Mouse (Mus musculus) lung, postnatal 0 days (tissue): ENCODE data around the gene Helt. TPM values are rescaled to one million over a fixed set of nuclear protein-coding genes. Genes with fewer than 3 reads are reported as not detected.

Experiments
- ATAC-seq: fragments of 200-750 bp; cut with Nextera tagmentation; 2 replicates; pipeline ENCODE4 v1.8.0; 2017; ENCODE audit warnings: moderate library complexity
- DNase-seq: peaks from one replicate; pipeline ENCODE4 v3.0.0-alpha.2; 2016; ENCODE audit warnings: low spot score
- H3K27ac ChIP-seq: fragments of 300-500 bp; sonication (generic); 2 replicates; pipeline ENCODE4 v1.5.1; 2014; ENCODE audit warnings: antibody characterized with exemption, mild to moderate bottlenecking, low read length, mixed read lengths
- H3K27me3 ChIP-seq: fragments of 300-500 bp; sonication (generic); replicated peaks from 2 replicates; pipeline ENCODE4 v1.6.1; 2014; ENCODE audit warnings: low read length, mixed read lengths; ENCODE audit not compliant: insufficient read depth
- H3K36me3 ChIP-seq: fragments of 300-500 bp; sonication (generic); 2 replicates; pipeline ENCODE4 v1.6.1; 2014; ENCODE audit warnings: low read length, mixed read lengths; ENCODE audit not compliant: insufficient read depth
- H3K4me1 ChIP-seq: fragments of 300-500 bp; sonication (generic); 2 replicates; pipeline ENCODE4 v1.6.1; 2014; ENCODE audit warnings: antibody characterized with exemption, low read depth, low read length, mixed read lengths; ENCODE audit not compliant: insufficient read depth
- H3K4me2 ChIP-seq: fragments of 300-500 bp; sonication (generic); replicated peaks from 2 replicates; pipeline ENCODE4 v1.6.1; 2014; ENCODE audit warnings: low read depth, mild to moderate bottlenecking, low read length, moderate library complexity, mixed read lengths
- H3K4me3 ChIP-seq: fragments of 300-500 bp; sonication (generic); 2 replicates; pipeline ENCODE4 v1.5.1; 2014; ENCODE audit warnings: low read depth, low read length
- H3K9ac ChIP-seq: fragments of 300-500 bp; sonication (generic); replicated peaks from 2 replicates; pipeline ENCODE4 v1.6.1; 2014; ENCODE audit warnings: low read depth, mild to moderate bottlenecking
- H3K9me3 ChIP-seq: fragments of 300-500 bp; sonication (generic); 2 replicates; pipeline ENCODE4 v1.6.1; 2016; ENCODE audit warnings: low read length, mixed read lengths
- CTCF ChIP-seq: IDR thresholded peaks from 2 replicates; pipeline ENCODE4 v1.5.1; 2016; ENCODE audit warnings: antibody characterized with exemption, mild to moderate bottlenecking
- EP300 ChIP-seq: IDR thresholded peaks from 2 replicates; pipeline ENCODE4 v1.6.1; 2016; ENCODE audit warnings: antibody characterized with exemption, mild to moderate bottlenecking, control low read depth
- WGBS: fragments of 180-500 bp; shearing (Covaris S2); extraction: QIAGEN DNeasy Blood & Tissue Kit; methylation state at CpG from one replicate; pipeline ENCODE4 v1.1.7; 2014; 5-methylcytosine and 5-hydroxymethylcytosine counted together
- polyA plus RNA-seq: library from polyadenylated mRNA; unstranded; fragments of >200 nt; fragmentation: Nextera tagmentation; extraction: Ambion mirVana; gene quantifications from 2 replicates; pipeline ENCODE4 v1.2.1, GENCODE M21; 2015

The Helt gene
- polyA plus RNA-seq, 1 experiment from 2014 or later, result not detected

DNA sequence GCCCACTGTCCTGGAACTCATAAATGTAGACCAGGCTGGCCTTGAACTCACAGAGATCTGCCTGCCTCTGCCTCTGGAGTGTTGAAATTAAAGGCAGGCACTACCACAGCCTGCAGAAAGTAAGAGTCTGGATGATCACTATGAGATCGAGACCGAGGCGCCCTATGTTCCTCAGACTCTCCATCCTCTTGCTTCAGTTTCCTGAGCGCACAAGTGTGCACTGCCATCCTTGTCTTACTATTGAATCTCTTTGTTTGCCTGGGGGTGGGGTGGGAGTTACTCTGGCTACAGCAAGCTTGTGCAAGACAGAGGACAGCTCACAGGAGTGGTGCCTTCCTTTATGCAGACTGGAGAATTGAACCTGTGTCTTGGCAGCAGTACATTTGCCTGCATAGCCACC, 27.9 kb upstream of the Helt start:
- DNase-seq, result no peak
- H3K36me3 ChIP-seq, result no peaks in the 10 kb centered on the region
- 97% methylated on average over 4 of the region's 4 CpGs for WGBS
- no peaks in the 10 kb centered on the region for H3K27me3 ChIP-seq
- no peaks in the 10 kb centered on the region for H3K9me3 ChIP-seq
- H3K4me3 ChIP-seq, result no peak overlapping the region
- no peak overlapping the region for H3K4me2 ChIP-seq
- TF ChIP-seq EP300 (no peak), CTCF (no peak)
- H3K27ac ChIP-seq, result no peak overlapping the region
- H3K4me1 ChIP-seq, result no peaks in the 10 kb centered on the region
- ATAC-seq, result no peak
- H3K9ac ChIP-seq, result no peak overlapping the region

DNA sequence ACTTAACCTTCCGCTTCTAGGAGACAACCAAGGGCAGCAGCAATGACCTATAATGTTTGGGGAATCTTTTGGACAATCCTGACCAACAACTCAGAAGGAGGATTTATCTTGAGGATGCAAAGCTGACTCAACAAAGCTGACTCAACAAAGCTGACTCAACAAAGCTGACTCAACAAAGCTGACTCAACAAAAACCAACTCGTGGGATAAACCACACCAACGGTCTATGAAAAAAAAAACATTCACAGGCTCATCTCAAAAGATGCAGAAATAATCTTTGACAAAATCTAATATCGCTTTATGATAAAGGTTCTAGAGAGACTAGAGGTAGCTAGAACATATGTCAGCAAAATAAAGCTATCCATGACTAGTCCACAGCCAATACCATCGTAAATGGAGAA, 24.3 kb upstream of the Helt start:
- H3K27me3 ChIP-seq, result no peaks in the 10 kb centered on the region
- no peaks in the 10 kb centered on the region for H3K4me1 ChIP-seq
- no peaks in the 10 kb centered on the region for H3K9me3 ChIP-seq
- H3K27ac ChIP-seq, result no peak overlapping the region
- TF ChIP-seq CTCF (no peak), EP300 (no peak)
- no peak for ATAC-seq
- H3K4me2 ChIP-seq, result no peak overlapping the region
- H3K9ac ChIP-seq, result no peak overlapping the region
- no peaks in the 10 kb centered on the region for H3K36me3 ChIP-seq
- no peak overlapping the region for H3K4me3 ChIP-seq
- DNase-seq, result no peak
- 90% methylated on average over 5 of the region's 5 CpGs for WGBS

DNA sequence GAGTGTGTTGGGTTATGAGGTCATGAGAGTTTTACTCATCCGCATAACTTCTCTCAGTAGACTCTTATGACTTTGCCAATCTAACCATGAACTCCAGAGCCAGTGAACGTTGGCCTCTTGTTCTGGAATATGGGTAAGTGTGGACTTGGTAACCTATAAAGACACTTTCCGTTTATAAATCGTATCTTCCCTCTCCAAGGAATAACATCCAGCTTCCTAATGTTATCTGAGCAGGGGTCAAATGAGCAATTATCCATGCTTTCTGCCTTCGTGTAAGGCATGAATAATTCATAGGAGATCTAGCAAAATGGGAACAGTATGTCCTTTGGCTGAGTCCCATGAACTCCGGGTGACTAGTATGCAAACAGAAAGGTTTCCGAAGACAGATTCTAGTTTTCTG, 22.7 kb upstream of the Helt start:
- WGBS, result 78% methylated on average over 7 of the region's 7 CpGs
- no peak overlapping the region for H3K4me2 ChIP-seq
- no peaks in the 10 kb centered on the region for H3K36me3 ChIP-seq
- ATAC-seq (no peak), DNase-seq (no peak)
- no peaks in the 10 kb centered on the region for H3K9me3 ChIP-seq
- H3K27me3 ChIP-seq, result no peaks in the 10 kb centered on the region
- no peaks in the 10 kb centered on the region for H3K4me1 ChIP-seq
- no peak overlapping the region for H3K27ac ChIP-seq
- H3K4me3 ChIP-seq, result no peak overlapping the region
- no peak overlapping the region for H3K9ac ChIP-seq
- no peak for TF ChIP-seq EP300

DNA sequence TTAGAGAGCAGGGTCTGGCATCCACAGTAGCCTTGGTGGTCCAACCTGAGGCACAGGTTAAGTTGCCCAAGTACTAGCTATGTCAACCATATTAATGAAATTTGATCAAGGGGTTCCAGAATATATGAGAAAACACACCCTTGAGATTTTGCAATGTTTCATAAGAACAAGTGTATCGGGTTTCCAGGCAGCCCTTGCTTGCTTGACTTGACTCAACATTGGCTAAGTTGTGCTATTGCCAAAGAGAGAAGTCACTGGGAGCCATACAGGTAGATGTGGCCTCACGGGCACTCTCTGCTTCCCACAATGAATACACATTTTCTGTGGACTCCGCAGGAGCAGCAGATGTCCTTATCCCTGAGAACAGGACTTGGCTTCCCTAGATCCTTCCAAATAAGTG, 19.3 kb upstream of the Helt start:
- 69% methylated on average over 3 of the region's 3 CpGs for WGBS
- no peaks in the 10 kb centered on the region for H3K4me1 ChIP-seq

DNA sequence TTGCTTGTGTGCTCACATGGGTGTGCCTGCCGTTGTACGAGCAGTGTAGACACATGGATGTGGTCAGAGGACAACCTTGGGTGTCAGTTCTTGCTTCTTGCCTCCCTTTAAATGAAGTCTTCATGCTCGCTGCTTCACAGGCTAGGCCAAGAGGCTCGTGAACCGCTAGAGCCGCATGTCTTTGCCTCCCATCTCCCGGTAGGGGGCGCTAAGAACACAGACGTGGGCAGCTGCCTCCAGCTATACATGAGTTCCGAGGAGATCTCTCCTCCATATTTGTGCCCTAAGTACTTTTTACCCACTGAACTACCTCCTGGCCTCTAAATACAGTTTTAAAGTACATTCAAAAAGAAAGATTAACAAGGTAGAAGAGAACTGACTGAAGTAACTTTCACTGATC, 16.7 kb upstream of the Helt start:
- Histone ChIP-seq H3K9me3 (no peaks in the 10 kb centered on the region), H3K4me2 (no peak overlapping the region), H3K9ac (no peak overlapping the region), H3K27ac (no peak overlapping the region), H3K4me1 (no peaks in the 10 kb centered on the region), H3K4me3 (no peak overlapping the region), H3K27me3 (no peaks in the 10 kb centered on the region), H3K36me3 (no peaks in the 10 kb centered on the region)
- 8% methylated on average over 10 of the region's 10 CpGs for WGBS
- peak; percentile 89 for DNase-seq
- ATAC-seq, result peak; percentile 83
- TF ChIP-seq EP300 (no peak), CTCF (peak; percentile 95)

More for the DNA sequence above, 19.3 kb upstream of the Helt start:
- peak; percentile 53 for DNase-seq
- no peaks in the 10 kb centered on the region for H3K36me3 ChIP-seq
- H3K27me3 ChIP-seq, result no peaks in the 10 kb centered on the region
- no peak for TF ChIP-seq CTCF
- no peak for TF ChIP-seq EP300
- ATAC-seq, result no peak
- H3K4me3 ChIP-seq, result no peak overlapping the region
- no peak overlapping the region for H3K27ac ChIP-seq
- H3K9ac ChIP-seq, result no peak overlapping the region
- no peak overlapping the region for H3K4me2 ChIP-seq
- H3K9me3 ChIP-seq, result no peaks in the 10 kb centered on the region

DNA sequence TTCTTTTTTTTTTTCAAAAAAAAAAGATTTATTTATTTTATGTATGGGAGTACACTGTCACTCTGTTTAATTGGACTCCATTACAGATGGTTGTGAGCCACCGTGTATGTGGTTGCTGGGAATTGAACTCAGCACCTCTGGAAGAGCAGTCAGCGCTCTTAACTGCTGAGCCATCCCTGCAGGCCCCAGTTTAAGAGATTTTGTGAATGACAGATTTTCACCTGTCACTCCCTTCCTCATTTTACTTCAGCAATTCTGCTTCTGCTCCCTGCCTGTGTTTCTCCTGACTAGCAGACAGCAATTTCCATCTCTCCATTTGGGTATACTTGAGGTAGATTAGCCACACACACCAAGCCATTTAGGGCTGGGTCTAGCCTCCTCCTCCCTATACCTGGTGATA, 13.7 kb upstream of the Helt start:
- Histone ChIP-seq H3K9ac (no peak overlapping the region), H3K27me3 (no peaks in the 10 kb centered on the region), H3K36me3 (no peaks in the 10 kb centered on the region), H3K9me3 (no peaks in the 10 kb centered on the region), H3K4me2 (no peak overlapping the region), H3K4me3 (no peak overlapping the region), H3K4me1 (no peaks in the 10 kb centered on the region), H3K27ac (no peak overlapping the region)
- ATAC-seq, result no peak
- WGBS, result 75% methylated on average over 2 of the region's 2 CpGs
- TF ChIP-seq EP300 (no peak), CTCF (no peak)
- no peak for DNase-seq

DNA sequence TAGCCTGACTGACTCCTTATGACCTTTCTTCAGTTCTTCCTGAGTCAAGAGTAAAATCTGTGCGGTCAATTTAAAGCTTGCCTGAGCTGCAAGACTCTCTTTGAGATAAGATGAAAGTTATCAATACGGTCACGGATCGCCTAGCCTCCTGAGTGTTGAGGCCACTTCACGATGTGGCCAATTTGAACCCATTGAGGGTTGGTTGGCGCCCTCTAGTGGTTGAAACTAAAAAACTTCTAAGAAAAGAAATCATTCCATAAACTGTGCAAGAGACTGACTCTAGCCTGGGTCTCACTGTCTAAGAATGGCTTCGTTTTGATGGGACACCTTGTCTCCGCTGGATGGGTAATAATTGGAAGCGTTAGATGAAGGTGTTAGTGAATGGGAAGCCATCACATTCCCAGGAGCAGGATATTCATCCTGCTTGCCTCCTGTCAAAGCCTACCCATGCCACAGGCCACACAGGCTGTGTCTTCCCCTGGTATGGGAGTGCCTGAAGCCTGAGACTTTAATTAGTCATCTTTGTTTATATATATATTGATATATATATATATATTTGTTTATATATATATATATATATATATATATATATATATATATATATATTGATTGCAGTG, 11.4 kb upstream of the Helt start:
- H3K4me2 ChIP-seq, result no peak overlapping the region
- no peaks in the 10 kb centered on the region for H3K4me1 ChIP-seq
- no peaks in the 10 kb centered on the region for H3K36me3 ChIP-seq
- 3% methylated on average over 9 of the region's 9 CpGs for WGBS
- no peaks in the 10 kb centered on the region for H3K27me3 ChIP-seq
- TF ChIP-seq EP300 (no peak), CTCF (peak; percentile 85)
- no peak overlapping the region for H3K4me3 ChIP-seq
- no peak overlapping the region for H3K27ac ChIP-seq
- H3K9me3 ChIP-seq, result no peaks in the 10 kb centered on the region
- peak; percentile 67 for ATAC-seq
- DNase-seq, result peak; percentile 79
- no peak overlapping the region for H3K9ac ChIP-seq
